Mouse (Mus musculus) forebrain, embryonic 13.5 days (tissue): Measurements from ENCODE around the gene Sox30. TPM values are rescaled to one million over a fixed set of nuclear protein-coding genes. Genes with fewer than 3 reads are reported as not detected.
A peak's percentile ranks its signal among the peaks of the same experiment; 100 is the strongest.

Experiments used
- ATAC-seq: fragments of 200-750 bp; cut with Nextera tagmentation; 2 replicates; pipeline ENCODE4 v1.8.0; 2017
- H3K27ac ChIP-seq: fragments of 300-500 bp; sonication (generic); 2 replicates; pipeline ENCODE4 v1.5.1; 2015; ENCODE audit warnings: inconsistent platforms, mild to moderate bottlenecking, moderate library complexity
- H3K27me3 ChIP-seq: fragments of 300-500 bp; sonication (generic); 2 replicates; pipeline ENCODE4 v1.6.1; 2015; ENCODE audit warnings: mild to moderate bottlenecking, inconsistent platforms
- H3K36me3 ChIP-seq: fragments of 300-500 bp; sonication (generic); 2 replicates; pipeline ENCODE4 v1.6.1; 2015; ENCODE audit warnings: mild to moderate bottlenecking, inconsistent platforms; ENCODE audit not compliant: poor library complexity, severe bottlenecking
- H3K4me1 ChIP-seq: fragments of 300-500 bp; sonication (generic); 2 replicates; pipeline ENCODE4 v1.6.1; 2015; ENCODE audit warnings: inconsistent platforms
- H3K4me2 ChIP-seq: fragments of 300-500 bp; sonication (generic); 2 replicates; pipeline ENCODE4 v1.6.1; 2015; ENCODE audit warnings: inconsistent platforms, mild to moderate bottlenecking, moderate library complexity
- H3K4me3 ChIP-seq: fragments of 300-500 bp; sonication (generic); 2 replicates; pipeline ENCODE4 v1.5.1; 2015; ENCODE audit warnings: mild to moderate bottlenecking, inconsistent platforms
- H3K9ac ChIP-seq: fragments of 300-500 bp; sonication (generic); 2 replicates; pipeline ENCODE4 v1.6.1; 2015; ENCODE audit warnings: mild to moderate bottlenecking, inconsistent platforms
- H3K9me3 ChIP-seq: fragments of 300-500 bp; sonication (generic); replicated peaks from 2 replicates; pipeline ENCODE4 v1.6.1; 2016; ENCODE audit warnings: inconsistent platforms
- WGBS: fragments of 180-500 bp; shearing (Covaris S2); methylation state at CpG from one replicate; pipeline ENCODE4 v1.1.7; 2015; 5-methylcytosine and 5-hydroxymethylcytosine counted together
- polyA plus RNA-seq: library from polyadenylated mRNA; unstranded; fragments of >200 nt; fragmentation: Nextera tagmentation; extraction: Ambion mirVana; gene quantifications from 2 replicates; pipeline ENCODE4 v1.2.1, GENCODE M21; 2015

Gene Sox30
- polyA plus RNA-seq, 1 experiment from 2014 or later = not detected

GRCm38 (mm10) chr11:46059887-46060650 lies 80.0 kb downstream of the Sox30 start:
- Histone ChIP-seq H3K9me3 (no peaks in the 10 kb centered on the region), H3K9ac (no peak overlapping the region), H3K36me3 (0 out of 2 replicates have a peak, but pooled peaks cover 5% of the 10 kb centered on the region), H3K4me3 (no peak overlapping the region), H3K4me1 (peaks cover 16% of the 10 kb centered on the region), H3K27me3 (0 out of 2 replicates have a peak, but pooled peaks cover 3% of the 10 kb centered on the region), H3K4me2 (no peak overlapping the region), H3K27ac (no peak overlapping the region)
- 80% methylated on average over 8 of the region's 8 CpGs for WGBS
- no peak for ATAC-seq

DNA sequence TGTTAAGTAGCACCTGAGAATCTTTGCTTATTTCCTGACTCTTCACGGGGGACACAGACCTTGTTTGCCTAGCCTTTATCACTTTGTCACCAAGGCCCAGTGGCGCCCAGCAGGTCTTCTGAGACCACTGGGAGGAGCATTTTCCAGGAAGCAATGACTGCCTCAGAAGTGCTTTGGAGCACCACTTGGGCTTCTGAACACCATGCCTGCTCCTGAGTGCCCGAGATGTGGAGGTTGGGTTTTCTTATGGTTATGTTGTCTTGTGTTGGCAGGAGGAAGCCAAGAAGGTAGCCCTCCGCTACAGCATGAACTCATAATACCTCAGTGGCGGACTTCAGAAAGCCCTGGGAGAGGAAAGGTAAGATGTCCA lies 80.5 kb downstream of the Sox30 start:
- Histone ChIP-seq H3K4me3 (no peak overlapping the region), H3K9me3 (no peaks in the 10 kb centered on the region), H3K36me3 (peaks cover 5% of the 10 kb centered on the region; the same call in 1 of the 2 replicates), H3K4me1 (peaks cover 21% of the 10 kb centered on the region), H3K27me3 (0 out of 2 replicates have a peak, but pooled peaks cover 3% of the 10 kb centered on the region), H3K27ac (no peak overlapping the region), H3K4me2 (no peak overlapping the region), H3K9ac (no peak overlapping the region)
- no peak for ATAC-seq
- 81% methylated on average over 5 of the region's 5 CpGs for WGBS

GRCm38 (mm10) chr11:46061776-46062445 lies 81.8 kb downstream of the Sox30 start:
- 89% methylated on average over 6 of the region's 6 CpGs for WGBS
- ATAC-seq = no peak
- Histone ChIP-seq H3K4me2 (no peak overlapping the region), H3K27me3 (0 out of 2 replicates have a peak, but pooled peaks cover 3% of the 10 kb centered on the region), H3K36me3 (peaks cover 10% of the 10 kb centered on the region; the same call in 1 of the 2 replicates), H3K4me3 (no peak overlapping the region), H3K4me1 (peaks cover 23% of the 10 kb centered on the region), H3K27ac (no peak overlapping the region), H3K9ac (no peak overlapping the region), H3K9me3 (no peaks in the 10 kb centered on the region)

DNA sequence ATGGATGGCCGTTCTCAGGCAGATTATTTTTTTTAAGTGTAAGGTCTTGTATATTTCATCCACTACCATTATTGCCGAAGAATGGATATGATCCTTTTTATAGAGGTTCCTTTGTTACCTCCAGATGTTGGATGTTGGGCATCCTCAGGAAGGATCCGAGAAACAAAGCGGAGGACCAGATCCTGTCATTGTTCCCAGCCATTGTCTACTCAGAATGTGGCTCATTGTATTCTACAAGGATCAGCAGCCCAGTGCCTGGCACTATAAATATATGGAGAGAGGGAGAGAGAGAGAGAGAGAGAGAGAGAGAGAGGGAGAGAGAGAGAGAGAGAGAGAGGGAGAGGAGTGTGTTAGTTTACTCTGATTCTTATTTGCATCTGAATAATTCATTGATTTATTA lies 82.5 kb downstream of the Sox30 start:
- WGBS = 56% methylated on average over 4 of the region's 4 CpGs
- no peaks in the 10 kb centered on the region for H3K9me3 ChIP-seq
- no peak overlapping the region for H3K9ac ChIP-seq
- H3K4me2 ChIP-seq = no peak overlapping the region
- no peak overlapping the region for H3K27ac ChIP-seq
- no peak for ATAC-seq
- H3K4me1 ChIP-seq = peaks cover 17% of the 10 kb centered on the region
- H3K36me3 ChIP-seq = peaks cover 13% of the 10 kb centered on the region; the same call in 1 of the 2 replicates
- no peak overlapping the region for H3K4me3 ChIP-seq
- H3K27me3 ChIP-seq = no peaks in the 10 kb centered on the region

DNA sequence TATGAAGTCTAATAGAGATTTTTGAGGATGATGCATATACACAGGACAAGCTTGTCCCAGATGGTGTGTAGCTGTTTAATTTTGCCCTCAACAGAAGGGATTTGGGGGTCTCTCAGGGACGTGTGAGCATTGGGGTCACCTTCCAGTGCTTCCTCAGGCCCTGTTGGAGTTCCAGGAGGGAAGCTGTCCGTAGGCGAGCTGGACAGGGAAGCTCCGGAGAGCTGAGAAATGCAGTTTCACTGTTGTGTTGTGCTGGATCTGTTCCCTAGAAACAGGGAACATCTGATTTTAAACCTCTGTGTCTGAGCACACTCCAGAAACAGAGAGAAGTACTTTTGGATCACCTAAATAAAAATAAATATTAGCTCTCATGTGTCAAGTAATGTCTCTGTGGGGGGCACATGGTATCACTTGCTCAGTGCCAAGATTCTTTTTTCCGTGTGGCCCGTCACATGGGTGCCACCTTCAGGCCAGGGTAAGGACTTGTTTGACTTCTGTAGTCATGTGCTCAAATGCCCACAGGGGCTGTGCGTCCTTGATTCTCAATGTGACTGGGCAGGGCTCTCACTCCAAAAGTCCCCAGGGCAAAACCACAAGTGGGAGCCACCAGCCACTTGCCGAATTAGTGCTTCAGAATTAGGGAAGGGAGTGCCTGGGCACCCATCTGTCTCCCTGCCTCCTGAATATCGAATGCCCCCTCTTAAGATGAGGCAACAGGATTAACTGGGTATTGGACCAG lies 83.1 kb downstream of the Sox30 start:
- Histone ChIP-seq H3K9me3 (no peaks in the 10 kb centered on the region), H3K4me3 (no peak overlapping the region), H3K4me2 (no peak overlapping the region), H3K36me3 (peaks cover 13% of the 10 kb centered on the region; the same call in 1 of the 2 replicates), H3K27ac (no peak overlapping the region), H3K4me1 (peaks cover 17% of the 10 kb centered on the region), H3K27me3 (no peaks in the 10 kb centered on the region), H3K9ac (no peak overlapping the region)
- 68% methylated on average over 9 of the region's 9 CpGs for WGBS
- no peak for ATAC-seq

GRCm38 (mm10) chr11:46064767-46065166 lies 84.7 kb downstream of the Sox30 start:
- no peak overlapping the region for H3K9ac ChIP-seq
- no peak for ATAC-seq
- H3K4me2 ChIP-seq = no peak overlapping the region
- peaks cover 24% of the 10 kb centered on the region for H3K4me1 ChIP-seq
- peaks cover 13% of the 10 kb centered on the region; the same call in 1 of the 2 replicates for H3K36me3 ChIP-seq
- 0 out of 2 replicates have a peak overlapping the region, but pooled peaks have one; percentile 8 for H3K27ac ChIP-seq
- 62% methylated on average over 8 of the region's 8 CpGs for WGBS
- no peaks in the 10 kb centered on the region for H3K27me3 ChIP-seq
- no peaks in the 10 kb centered on the region for H3K9me3 ChIP-seq
- no peak overlapping the region for H3K4me3 ChIP-seq

- H3K4me1 ChIP-seq = peaks cover 28% of the 10 kb centered on the region
- no peak overlapping the region for H3K4me2 ChIP-seq
- 61% methylated on average over 20 of the region's 21 CpGs for WGBS
- H3K36me3 ChIP-seq = peaks cover 13% of the 10 kb centered on the region; the same call in 1 of the 2 replicates
- ATAC-seq = peak; percentile 60
- 0 out of 2 replicates have a peak overlapping the region, but pooled peaks have one; percentile 8 for H3K27ac ChIP-seq
- no peak overlapping the region for H3K4me3 ChIP-seq
- H3K9ac ChIP-seq = no peak overlapping the region
- H3K27me3 ChIP-seq = no peaks in the 10 kb centered on the region
- no peaks in the 10 kb centered on the region for H3K9me3 ChIP-seq
These were observed 85.3 kb downstream of the Sox30 start for GRCm38 (mm10) chr11:46065201-46066011.

Other genes with a start within 250 kb of the Sox30 start
- 49.8 and 51.0 TPM in 2 replicates for gene Clint1, start 128.3 kb upstream of the Sox30 start, polyA plus RNA-seq
- 8.7 and 8.8 TPM in 2 replicates for gene Lsm11, start 35.4 kb upstream of the Sox30 start, polyA plus RNA-seq
- 10.5 and 11.6 TPM in 2 replicates for gene Thg1l, start 24.8 kb upstream of the Sox30 start, polyA plus RNA-seq
- 2.6 and 4.3 TPM in 2 replicates for gene Gm12166, start 72.0 kb downstream of the Sox30 start, polyA plus RNA-seq
- gene Adam19, start 75.7 kb downstream of the Sox30 start, polyA plus RNA-seq = 6.2 and 7.2 TPM in 2 replicates
- 0.38 and 0.40 TPM in 2 replicates for gene Nipal4, start 186.2 kb downstream of the Sox30 start, polyA plus RNA-seq